Mouse (Mus musculus): ENCODE measurements around the gene Lrig1.
A peak's percentile ranks its signal among the peaks of the same experiment; 100 is the strongest.

Lrig1 gene

GRCm38 (mm10) chr6:94647574-94648430 is 52.2 kb downstream of the Lrig1 start:
- DNase-seq (ENCODE audit: low spot score in 2 of 2) = no peak

- DNase-seq (ENCODE audit: low spot score in 2 of 2) = no peak
Observed at GRCm38 (mm10) chr6:94646902-94647301, 53.1 kb downstream of the Lrig1 start.

- DNase-seq (ENCODE audit: low spot score in 2 of 2) = no peak
Observed at GRCm38 (mm10) chr6:94646274-94646863, 53.6 kb downstream of the Lrig1 start.

GRCm38 (mm10) chr6:94645723-94646122 is 54.2 kb downstream of the Lrig1 start:
- DNase-seq (ENCODE audit: low spot score in 2 of 2) = no peak

GRCm38 (mm10) chr6:94644641-94645040 is 55.3 kb downstream of the Lrig1 start:
- no peak for DNase-seq (ENCODE audit: low spot score in 2 of 2)

- no peak for DNase-seq (ENCODE audit: low spot score in 2 of 2)
Observed at GRCm38 (mm10) chr6:94643989-94644388, 56.0 kb downstream of the Lrig1 start.

GRCm38 (mm10) chr6:94642048-94642447 is 57.9 kb downstream of the Lrig1 start:
- no peak for DNase-seq (ENCODE audit: low spot score in 2 of 2)

- no peak for DNase-seq (ENCODE audit: low spot score in 2 of 2)
Observed at GRCm38 (mm10) chr6:94640297-94640696, 59.7 kb downstream of the Lrig1 start.

GRCm38 (mm10) chr6:94637024-94637434 is 62.9 kb downstream of the Lrig1 start:
- no peak for DNase-seq (ENCODE audit: low spot score in 2 of 2)

GRCm38 (mm10) chr6:94635343-94635742 is 64.6 kb downstream of the Lrig1 start:
- no peak for DNase-seq (ENCODE audit: low spot score in 2 of 2)

GRCm38 (mm10) chr6:94634710-94635109 is 65.2 kb downstream of the Lrig1 start:
- no peak for DNase-seq (ENCODE audit: low spot score in 2 of 2)

GRCm38 (mm10) chr6:94634274-94634673 is 65.7 kb downstream of the Lrig1 start:
- no peak for DNase-seq (ENCODE audit: low spot score in 2 of 2)

GRCm38 (mm10) chr6:94631779-94632082 is 68.2 kb downstream of the Lrig1 start:
- DNase-seq (ENCODE audit: low spot score in 2 of 2) = no peak

- peak in 1 of 2 experiments; percentile 23 for DNase-seq (ENCODE audit: low spot score in 2 of 2)
Observed at GRCm38 (mm10) chr6:94631051-94631778, 68.7 kb downstream of the Lrig1 start.

- no peak for DNase-seq (ENCODE audit: low spot score in 2 of 2)
Observed at GRCm38 (mm10) chr6:94628787-94629186, 71.2 kb downstream of the Lrig1 start.

- DNase-seq (ENCODE audit: low spot score in 2 of 2) = no peak
Observed at GRCm38 (mm10) chr6:94627714-94628595, 72.0 kb downstream of the Lrig1 start.

- DNase-seq (ENCODE audit: low spot score in 2 of 2) = no peak
Observed at GRCm38 (mm10) chr6:94626807-94627206, 73.2 kb downstream of the Lrig1 start.

- DNase-seq (ENCODE audit: low spot score in 2 of 2) = no peak
Observed at GRCm38 (mm10) chr6:94625896-94626295, 74.1 kb downstream of the Lrig1 start.

- DNase-seq (ENCODE audit: low spot score in 2 of 2) = no peak
Observed at GRCm38 (mm10) chr6:94624543-94624942, 75.4 kb downstream of the Lrig1 start.

- peak in 1 of 2 experiments; percentile 49 for DNase-seq (ENCODE audit: low spot score in 2 of 2)
Observed at GRCm38 (mm10) chr6:94622983-94623382, 77.0 kb downstream of the Lrig1 start.

- DNase-seq (ENCODE audit: low spot score in 2 of 2) = no peak
Observed at GRCm38 (mm10) chr6:94620801-94621301, 79.1 kb downstream of the Lrig1 start.

All from right cerebral cortex, postnatal 36 days (tissue).